Mouse (Mus musculus) kidney, adult 2 months (tissue): ENCODE measurements around the gene Ptprg.

Source experiments
- CTCF ChIP-seq: fragments of 200-500 bp; conservative IDR thresholded peaks from 2 replicates; pipeline ENCODE4 v1.5.1; 2011; ENCODE audit warnings: low read depth, mild to moderate bottlenecking, control low read depth, low read length, moderate library complexity, mixed read lengths; ENCODE audit not compliant: insufficient read depth, insufficient read length
- POLR2A ChIP-seq: fragments of 200-500 bp; IDR thresholded peaks from one replicate; pipeline ENCODE4 v1.6.1; 2011; ENCODE audit warnings: low read depth, low read length, control low read depth

- TF ChIP-seq POLR2A (no peak), CTCF (no peak)
Measured at GRCm38 (mm10) chr14:11716230-11716629, 162.9 kb downstream of the Ptprg start.
